Mouse (Mus musculus): ENCODE measurements at regions not wholly inside any gene's neighbourhood (a gene's known extent, or its start where the extent isn't known, plus 50 kb on each side); places are given as distances from the start of the nearest gene placed in this dataset.

DNA sequence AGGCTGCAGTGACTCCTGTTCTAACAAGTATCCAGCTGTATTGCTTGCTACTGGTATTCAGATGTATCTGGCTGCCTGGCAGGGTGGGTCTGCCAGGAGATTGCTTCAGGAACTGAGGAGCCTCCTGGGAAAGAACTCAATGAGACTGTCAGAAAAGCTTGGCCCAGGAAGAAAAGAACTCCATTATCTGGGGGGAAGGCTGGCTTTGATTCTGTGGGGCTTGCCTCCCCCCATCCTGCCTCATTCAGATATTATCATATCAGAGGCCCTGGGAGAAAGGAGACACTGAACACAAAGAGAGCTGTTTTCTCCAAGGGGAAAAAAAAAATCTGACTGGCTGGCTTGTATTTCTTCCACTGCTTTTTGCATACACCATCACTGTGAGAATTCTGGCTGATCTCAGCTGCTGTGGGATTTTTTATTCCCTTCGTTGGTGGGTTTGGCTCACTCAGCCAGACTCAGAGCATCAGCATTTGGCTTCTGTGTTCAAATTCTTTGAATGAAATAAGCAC lies 552.0 kb upstream of the Tbl1xr1 start:
- DNase-seq (ENCODE audit: low read depth), result no peak

- no peak for DNase-seq (ENCODE audit: low read depth)
These were observed 545.6 kb upstream of the Tbl1xr1 start for GRCm38 (mm10) chr3:21530862-21531261.

GRCm38 (mm10) chr3:21539138-21539537 lies 537.3 kb upstream of the Tbl1xr1 start:
- no peak for DNase-seq (ENCODE audit: low read depth)

- peak; percentile 8 for DNase-seq (ENCODE audit: low read depth)
These were observed 532.0 kb upstream of the Tbl1xr1 start for GRCm38 (mm10) chr3:21544456-21544855.

GRCm38 (mm10) chr3:21545156-21545893 lies 531.1 kb upstream of the Tbl1xr1 start:
- DNase-seq (ENCODE audit: low read depth), result no peak

GRCm38 (mm10) chr3:21546411-21546810 lies 530.0 kb upstream of the Tbl1xr1 start:
- DNase-seq (ENCODE audit: low read depth), result no peak

DNA sequence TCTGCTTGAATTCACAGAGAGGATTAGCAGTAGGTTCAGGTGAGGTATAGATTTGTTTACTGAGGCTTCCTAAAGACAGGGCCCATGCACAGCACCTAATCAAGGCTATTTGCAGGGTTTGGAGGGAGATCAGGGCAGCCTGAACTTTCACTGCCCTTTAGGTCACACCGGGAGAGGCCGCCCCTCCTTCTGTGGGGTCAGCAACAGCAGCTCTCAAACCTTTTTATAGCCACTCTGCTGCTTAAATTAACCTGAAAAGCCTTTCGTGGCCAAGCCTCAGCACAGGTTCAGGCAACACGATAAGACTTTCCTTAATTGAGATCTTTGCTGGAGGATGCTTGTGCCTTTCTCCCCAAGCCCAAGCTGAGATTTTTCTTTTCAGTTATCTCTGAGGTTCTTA lies 526.8 kb upstream of the Tbl1xr1 start:
- DNase-seq (ENCODE audit: low read depth), result no peak

DNA sequence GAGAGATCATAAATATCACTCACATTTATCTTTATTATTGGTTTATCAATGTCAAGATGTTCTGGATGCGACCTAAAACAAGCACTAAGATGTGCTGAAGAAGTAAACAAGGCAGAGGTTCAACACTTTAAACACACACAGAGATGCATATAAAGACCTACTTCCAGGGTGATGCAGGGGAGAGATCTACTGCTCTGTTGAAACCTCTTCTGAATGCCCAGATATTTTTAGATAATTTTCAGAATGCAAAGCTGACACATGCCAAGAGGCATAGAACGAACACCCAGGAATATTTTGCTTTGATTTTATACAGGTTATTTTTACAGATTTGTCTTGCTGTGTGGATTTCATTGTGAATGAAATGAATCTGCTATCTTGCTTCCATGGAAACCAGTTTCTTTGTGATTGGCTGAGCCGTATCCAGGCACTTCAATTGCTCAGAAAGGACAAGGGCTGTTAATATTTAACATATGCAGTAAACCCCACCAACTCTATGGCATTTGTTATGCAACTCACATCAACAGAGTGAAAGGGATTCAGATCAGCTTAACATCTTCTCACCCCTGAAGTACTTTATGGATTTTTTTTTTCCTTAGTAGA lies 523.2 kb upstream of the Tbl1xr1 start:
- no peak for DNase-seq (ENCODE audit: low read depth)

- no peak for DNase-seq (ENCODE audit: low read depth)
These were observed 522.6 kb upstream of the Tbl1xr1 start for GRCm38 (mm10) chr3:21553859-21554258.

- no peak for DNase-seq (ENCODE audit: low read depth)
These were observed 518.5 kb upstream of the Tbl1xr1 start for GRCm38 (mm10) chr3:21557963-21558441.

DNA sequence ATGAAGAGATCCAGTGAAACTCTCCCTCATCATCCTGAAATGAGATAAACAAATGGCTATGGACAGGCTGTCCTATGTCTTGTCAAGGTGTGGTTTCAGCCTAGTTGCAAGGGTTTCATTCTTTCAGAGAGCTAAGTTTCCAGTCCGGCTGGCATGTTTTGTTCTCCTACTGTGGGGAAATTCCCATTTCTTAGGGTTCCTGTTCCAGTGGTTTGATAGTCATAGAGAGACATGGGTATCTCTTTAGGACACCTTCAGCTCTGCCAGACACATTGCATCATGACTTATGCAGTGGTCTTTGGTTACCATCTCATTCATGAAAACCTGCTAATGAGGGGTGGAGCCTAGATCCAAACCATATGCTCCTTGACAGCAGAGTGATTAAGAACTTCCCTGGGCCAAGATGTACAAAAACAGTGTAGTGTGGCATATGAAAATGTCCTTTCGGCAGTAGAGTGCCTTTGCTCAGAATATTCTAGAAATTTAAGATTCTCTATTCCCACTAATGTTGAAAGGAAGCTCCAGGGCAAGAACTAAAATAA lies 513.6 kb upstream of the Tbl1xr1 start:
- no peak for DNase-seq (ENCODE audit: low read depth)

- peak; percentile 8 for DNase-seq (ENCODE audit: low read depth)
These were observed 513.0 kb upstream of the Tbl1xr1 start for GRCm38 (mm10) chr3:21563454-21563853.

DNA sequence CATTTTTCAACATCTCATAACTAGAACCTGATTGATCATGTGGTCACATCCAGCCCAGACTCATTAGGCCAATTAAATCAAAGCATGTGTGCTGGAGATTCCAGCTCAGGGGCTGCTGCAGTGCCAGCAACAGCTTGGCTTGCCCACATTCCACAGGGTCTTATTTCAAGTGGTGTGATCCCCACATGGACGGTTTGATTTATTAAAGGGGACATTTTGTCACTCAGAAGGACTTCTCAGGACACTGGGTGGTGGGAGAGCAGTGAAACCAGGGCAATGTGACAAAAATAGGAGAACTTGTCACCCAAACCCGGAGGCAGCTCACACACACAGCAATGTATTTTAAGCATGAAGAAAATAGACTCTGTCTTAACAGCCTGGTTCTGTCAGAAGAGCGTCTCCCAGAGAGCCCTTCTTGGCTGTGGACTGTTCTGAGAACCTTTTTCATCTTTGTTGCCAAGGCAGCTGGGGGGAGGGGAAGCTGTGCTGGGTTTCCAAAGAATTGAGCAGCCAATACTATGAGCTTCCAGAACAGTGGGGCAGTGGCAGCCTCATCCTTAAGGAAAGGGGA lies 512.2 kb upstream of the Tbl1xr1 start:
- DNase-seq (ENCODE audit: low read depth), result no peak

- DNase-seq (ENCODE audit: low read depth), result no peak
These were observed 511.5 kb upstream of the Tbl1xr1 start for GRCm38 (mm10) chr3:21564847-21565485.

DNA sequence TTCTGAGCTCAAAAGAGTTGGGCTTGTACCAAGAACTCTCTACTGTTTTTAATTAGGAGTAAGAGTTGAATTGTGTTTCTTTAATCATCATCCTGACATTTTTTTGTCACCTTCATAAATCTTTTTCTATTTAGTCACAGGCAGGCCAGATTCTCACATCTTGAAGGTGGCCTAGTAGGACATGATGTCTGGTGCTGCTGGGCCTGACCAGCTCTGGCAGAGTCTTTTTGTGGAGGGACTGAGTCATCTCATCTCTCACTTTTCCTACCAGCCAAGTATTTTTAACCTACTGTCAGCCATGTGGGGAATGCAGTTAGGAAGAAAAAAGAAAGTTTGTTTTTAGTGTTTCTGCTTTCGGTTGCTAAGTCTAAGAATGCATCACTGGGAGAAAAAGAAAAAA lies 506.7 kb upstream of the Tbl1xr1 start:
- peak; percentile 15 for DNase-seq (ENCODE audit: low read depth)

GRCm38 (mm10) chr3:21578635-21579034 lies 497.8 kb upstream of the Tbl1xr1 start:
- no peak for DNase-seq (ENCODE audit: low read depth)

GRCm38 (mm10) chr3:21582122-21582521 lies 494.3 kb upstream of the Tbl1xr1 start:
- peak; percentile 79 for DNase-seq (ENCODE audit: low read depth)

DNA sequence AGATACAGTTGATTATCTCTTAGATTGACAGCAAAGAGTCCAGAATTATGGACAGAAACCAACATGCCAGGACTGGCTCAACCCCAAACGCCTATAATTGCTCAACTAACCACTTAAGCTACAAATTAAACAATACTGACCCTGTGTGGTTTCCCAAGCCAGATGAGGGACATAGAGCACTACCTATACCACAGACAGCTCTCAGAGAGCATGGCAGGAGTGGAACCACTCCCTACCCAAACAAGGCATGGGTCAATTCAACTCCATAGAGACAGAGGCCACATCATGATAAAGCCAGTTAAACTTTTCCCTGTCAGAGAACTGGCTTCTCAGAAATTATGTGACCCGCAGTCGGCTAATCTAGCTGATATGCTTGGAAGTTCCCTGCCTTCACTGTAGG lies 490.7 kb upstream of the Tbl1xr1 start:
- DNase-seq (ENCODE audit: low read depth), result peak; percentile 31

GRCm38 (mm10) chr3:21606846-21607245 lies 469.6 kb upstream of the Tbl1xr1 start:
- DNase-seq (ENCODE audit: low read depth), result no peak

GRCm38 (mm10) chr3:21610231-21610630 lies 466.2 kb upstream of the Tbl1xr1 start:
- no peak for DNase-seq (ENCODE audit: low read depth)

- DNase-seq (ENCODE audit: low read depth), result peak; percentile 92
These were observed 454.7 kb upstream of the Tbl1xr1 start for GRCm38 (mm10) chr3:21621745-21622144.

DNA sequence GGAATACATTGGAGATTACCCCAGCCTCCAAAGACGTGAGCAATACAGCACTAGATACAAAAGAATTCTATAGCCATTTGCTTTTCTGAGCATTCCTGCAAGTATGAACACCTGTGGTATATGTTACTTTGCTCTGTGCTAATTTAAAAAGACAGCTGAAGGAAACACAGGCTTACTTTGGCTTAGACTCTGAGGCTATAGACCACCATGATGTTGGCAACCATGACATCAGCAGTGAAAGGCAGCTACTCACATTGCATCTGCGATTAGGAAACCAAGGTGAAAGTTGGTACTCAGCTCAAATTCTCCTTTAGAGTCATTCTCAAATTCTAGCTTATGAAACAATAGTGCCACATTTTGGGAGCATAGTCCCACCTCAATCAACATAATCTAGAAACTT lies 451.4 kb upstream of the Tbl1xr1 start:
- DNase-seq (ENCODE audit: low read depth), result no peak
